Mouse (Mus musculus) erythroid progenitor cell, adult 5-6 weeks (primary cell): ENCODE data around the gene Vmn1r180. TPM values are rescaled to one million over a fixed set of nuclear protein-coding genes. Genes with fewer than 3 reads are reported as not detected.
"Not testable (repeated sequence)": the region's sequence is repeated elsewhere in the genome, so short reads cannot be mapped to it uniquely, and the experiment has no call there.

Experiments used
- ATAC-seq: replicated peaks from 2 replicates; pipeline ENCODE4 v1.8.0; 2016; ENCODE audit warnings: moderate number of reproducible peaks, mild to moderate bottlenecking, moderate TSS enrichment, inconsistent platforms; ENCODE audit not compliant: poor library complexity, low FRiP score, severe bottlenecking
- total RNA-seq, 2 experiments: library from RNA; stranded (forward) in 1 of 2; stranded (reverse) in 1 of 2; fragments of 150-400 nt in 1 of 2; fragments of 186-747, 209-891 nt in 1 of 2; gene quantifications; 2 replicates each; pipeline versions ENCODE4 v1.2.3 to v1.2.4; 2015 to 2017; ENCODE audit warnings: low replicate concordance in 2 of 2

Vmn1r180 gene
- total RNA-seq (2015; ENCODE audit: low replicate concordance) (not detected in 2 replicates), total RNA-seq (2017; ENCODE audit: low replicate concordance) (not detected in 2 replicates)

DNA sequence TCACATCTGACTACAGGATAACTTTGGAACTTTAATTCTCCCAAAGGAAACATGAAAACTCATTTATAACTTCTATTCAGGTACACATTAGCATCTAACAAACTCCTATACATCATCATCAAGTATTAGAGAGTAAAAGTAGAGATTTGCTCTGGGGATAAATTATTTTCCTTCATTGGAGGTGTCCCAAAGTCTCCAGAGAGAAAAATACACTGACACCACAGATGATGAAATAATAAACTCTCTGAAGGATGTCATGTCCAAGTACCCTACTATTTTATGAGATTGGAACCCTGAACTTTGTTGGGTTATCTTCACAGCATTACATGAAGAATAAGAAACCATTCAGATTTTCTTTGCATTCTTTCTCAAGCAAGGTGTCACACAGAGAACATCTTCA, at the start of gene Vmn1r180:
Gene Vmn1r180 (plus strand): TSS at position 301 of the 400 bp plus-strand sequence.
- no peak for ATAC-seq

DNA sequence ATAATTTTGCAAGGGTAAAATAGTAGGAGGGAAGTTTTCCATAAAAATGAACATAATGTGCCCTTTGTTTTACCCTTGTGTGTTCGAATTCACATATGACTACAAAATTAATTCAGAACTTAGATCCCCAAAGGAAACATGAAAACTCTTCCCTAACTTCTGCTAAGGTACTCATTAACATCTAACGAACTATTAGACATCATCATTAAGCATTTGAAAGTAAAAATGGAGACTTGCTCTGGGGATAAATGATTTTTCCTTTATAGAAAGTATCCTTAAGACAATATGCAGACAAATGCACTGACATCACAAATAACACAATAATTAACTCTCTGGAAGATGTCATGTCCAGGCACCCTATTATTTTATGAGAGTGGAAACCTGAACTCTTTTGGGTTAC, 23.8 kb upstream of the Vmn1r180 start, which contains the start of gene Vmn1r179:
Gene Vmn1r179 (plus strand): TSS at position 301 of the 400 bp plus-strand sequence.
- no peak for ATAC-seq

DNA sequence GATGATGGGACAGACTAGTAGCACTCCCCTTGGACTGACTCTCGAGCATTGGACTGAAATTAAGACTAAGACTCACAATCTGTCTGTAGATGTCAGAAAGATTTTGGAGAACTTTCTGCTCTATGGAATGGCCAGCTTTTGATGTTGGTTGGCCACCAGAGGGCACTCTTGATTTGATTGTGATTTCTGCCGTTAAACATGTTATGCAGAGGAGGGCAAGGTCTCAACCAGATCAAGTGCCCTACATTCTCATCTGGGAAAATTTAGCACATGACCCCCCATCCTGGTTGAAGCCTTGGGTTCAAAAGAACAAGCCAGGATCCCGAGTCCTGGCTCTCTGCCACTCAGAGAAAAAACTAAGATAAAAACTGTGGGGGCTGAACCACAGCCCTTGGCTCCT, 17.6 kb downstream of the Vmn1r180 start:
- ATAC-seq, result not testable (repeated sequence)

DNA sequence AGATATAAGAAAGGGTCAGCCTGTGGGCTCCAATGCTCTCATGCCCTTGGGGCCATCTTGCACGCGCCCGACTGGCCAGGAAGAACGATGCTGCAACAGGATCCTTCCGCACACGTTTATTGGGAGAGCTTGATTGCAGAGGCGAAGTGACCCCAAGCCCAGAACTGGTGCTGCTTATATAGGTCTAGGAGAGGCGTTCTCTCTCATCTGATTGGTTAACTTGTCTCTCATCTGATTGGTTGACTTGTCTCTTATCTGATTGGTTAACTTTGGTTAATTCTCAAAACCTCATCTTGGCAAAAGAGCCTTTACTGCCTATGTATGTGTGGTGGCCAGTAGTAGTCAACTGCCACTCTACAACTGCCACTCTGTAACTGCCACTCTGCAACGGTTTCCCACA, 23.9 kb downstream of the Vmn1r180 start, which contains the start of gene Vmn1r181:
Gene Vmn1r181 (plus strand): TSS at position 301 of the 400 bp plus-strand sequence.
- ATAC-seq, result not testable (repeated sequence)

DNA sequence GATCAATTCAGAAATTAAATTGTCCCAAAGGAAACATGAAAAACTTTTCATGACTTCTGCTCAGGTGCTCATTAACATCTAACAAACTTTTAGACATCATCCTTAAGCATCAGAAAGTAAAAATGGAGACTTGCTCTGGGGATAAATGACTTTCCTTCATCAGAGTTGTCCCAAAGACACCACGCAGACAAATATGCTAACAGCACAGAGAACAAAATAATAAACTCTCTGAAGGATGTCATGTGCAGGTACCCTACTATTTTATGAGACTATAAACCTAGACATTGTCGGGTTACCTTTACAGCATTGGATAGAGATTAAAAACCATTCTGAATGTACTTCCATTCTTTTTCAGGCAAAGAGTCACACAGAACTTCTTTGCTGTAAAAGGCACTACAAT, 51.0 kb downstream of the Vmn1r180 start, which contains the start of gene V1rd19:
Gene V1rd19 (plus strand): TSS at position 301 of the 400 bp plus-strand sequence.
- no peak for ATAC-seq

Other genes starting within 250 kb of the Vmn1r180 start
- not detected in 2 replicates for gene Vmn1r173, start 249.9 kb upstream of the Vmn1r180 start, total RNA-seq (2015; ENCODE audit: low replicate concordance)
- not detected in 2 replicates for gene Vmn1r173, start 249.9 kb upstream of the Vmn1r180 start, total RNA-seq (2017; ENCODE audit: low replicate concordance)
- gene Vmn1r174, start 198.4 kb upstream of the Vmn1r180 start, total RNA-seq (2015; ENCODE audit: low replicate concordance), result not detected in 2 replicates
- gene Vmn1r174, start 198.4 kb upstream of the Vmn1r180 start, total RNA-seq (2017; ENCODE audit: low replicate concordance), result not detected in 2 replicates
- not detected in 2 replicates for gene Vmn1r175, start 140.0 kb upstream of the Vmn1r180 start, total RNA-seq (2015; ENCODE audit: low replicate concordance)
- not detected in 2 replicates for gene Vmn1r175, start 140.0 kb upstream of the Vmn1r180 start, total RNA-seq (2017; ENCODE audit: low replicate concordance)
- not detected in 2 replicates for gene Vmn1r176, start 113.3 kb upstream of the Vmn1r180 start, total RNA-seq (2015; ENCODE audit: low replicate concordance)
- not detected in 2 replicates for gene Vmn1r176, start 113.3 kb upstream of the Vmn1r180 start, total RNA-seq (2017; ENCODE audit: low replicate concordance)
- not detected in 2 replicates for gene Vmn1r177, start 84.2 kb upstream of the Vmn1r180 start, total RNA-seq (2015; ENCODE audit: low replicate concordance)
- gene Vmn1r177, start 84.2 kb upstream of the Vmn1r180 start, total RNA-seq (2017; ENCODE audit: low replicate concordance), result not detected in 2 replicates
- not detected in 2 replicates for gene Vmn1r178, start 58.6 kb upstream of the Vmn1r180 start, total RNA-seq (2015; ENCODE audit: low replicate concordance)
- not detected in 2 replicates for gene Vmn1r178, start 58.6 kb upstream of the Vmn1r180 start, total RNA-seq (2017; ENCODE audit: low replicate concordance)
- gene Vmn1r179, start 23.7 kb upstream of the Vmn1r180 start, total RNA-seq (2015; ENCODE audit: low replicate concordance), result not detected in 2 replicates
- gene Vmn1r179, start 23.7 kb upstream of the Vmn1r180 start, total RNA-seq (2017; ENCODE audit: low replicate concordance), result not detected in 2 replicates
- not detected in 2 replicates for gene Vmn1r181, start 24.0 kb downstream of the Vmn1r180 start, total RNA-seq (2015; ENCODE audit: low replicate concordance)
- not detected in 2 replicates for gene Vmn1r181, start 24.0 kb downstream of the Vmn1r180 start, total RNA-seq (2017; ENCODE audit: low replicate concordance)
- gene V1rd19, start 51.1 kb downstream of the Vmn1r180 start, total RNA-seq (2015; ENCODE audit: low replicate concordance), result not detected in 2 replicates
- gene V1rd19, start 51.1 kb downstream of the Vmn1r180 start, total RNA-seq (2017; ENCODE audit: low replicate concordance), result not detected in 2 replicates
- not detected in 2 replicates for gene Vmn1r183, start 102.6 kb downstream of the Vmn1r180 start, total RNA-seq (2015; ENCODE audit: low replicate concordance)
- not detected in 2 replicates for gene Vmn1r183, start 102.6 kb downstream of the Vmn1r180 start, total RNA-seq (2017; ENCODE audit: low replicate concordance)
- gene Zfp180, start 131.3 kb downstream of the Vmn1r180 start, total RNA-seq (2015; ENCODE audit: low replicate concordance), result 16.6 and 25.2 TPM in 2 replicates
- 19.4 and 20.3 TPM in 2 replicates for gene Zfp180, start 131.3 kb downstream of the Vmn1r180 start, total RNA-seq (2017; ENCODE audit: low replicate concordance)
- 3.2 and 4.2 TPM in 2 replicates for gene Zfp112, start 161.7 kb downstream of the Vmn1r180 start, total RNA-seq (2015; ENCODE audit: low replicate concordance)
- 1.3 and 2.3 TPM in 2 replicates for gene Zfp112, start 161.7 kb downstream of the Vmn1r180 start, total RNA-seq (2017; ENCODE audit: low replicate concordance)
- 5.4 TPM in 1 of 2 replicates, not detected in the other for gene Zfp235, start 183.5 kb downstream of the Vmn1r180 start, total RNA-seq (2015; ENCODE audit: low replicate concordance)
- gene Zfp235, start 183.5 kb downstream of the Vmn1r180 start, total RNA-seq (2017; ENCODE audit: low replicate concordance), result not detected in 2 replicates
- 0.42 TPM in 1 of 2 replicates, not detected in the other for gene Zfp114, start 224.4 kb downstream of the Vmn1r180 start, total RNA-seq (2015; ENCODE audit: low replicate concordance)
- gene Zfp114, start 224.4 kb downstream of the Vmn1r180 start, total RNA-seq (2017; ENCODE audit: low replicate concordance), result not detected in 2 replicates